Mouse (Mus musculus): Measurements from ENCODE around the gene Elfn1.

DNA sequence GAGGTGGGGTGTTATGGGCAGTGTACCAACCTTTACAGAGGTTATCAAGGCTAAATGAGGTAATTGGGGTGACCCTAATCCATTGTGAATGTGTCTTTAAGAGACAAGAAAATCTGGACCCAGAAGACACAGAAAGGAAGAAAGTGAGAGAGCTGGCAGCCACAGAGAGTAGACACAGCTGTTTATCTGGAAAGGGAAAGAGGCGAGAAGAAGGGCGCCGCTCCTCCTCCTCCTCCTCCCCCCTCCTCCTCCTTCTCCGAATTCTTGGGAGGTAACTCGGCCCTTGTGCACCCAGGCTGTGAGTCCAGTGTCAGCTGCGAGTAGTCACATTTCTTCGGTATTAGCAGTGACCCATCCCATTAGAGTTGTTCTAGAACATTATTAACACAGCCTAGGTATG lies 8.7 kb upstream of the Elfn1 start:
- no peak for TF ChIP-seq CTCF (IDR thresholded peaks at IDR 0.05; ENCODE audit: low read depth, low read length)
- no peak for TF ChIP-seq POLR2A (IDR thresholded peaks at IDR 0.05; ENCODE audit: extremely low read depth, insufficient read depth, low read length)

Data from liver, adult 2 months (tissue).